Mouse (Mus musculus) cerebellum, adult 9-10 months (tissue): ENCODE results near the gene Zfp830.

Experiments used
- DNase-seq: peaks from one replicate; pipeline ENCODE4 v3.0.0; 2022

Zfp830 gene

GRCm38 (mm10) chr11:82763742-82764437, at the start of gene Zfp830, which contains the start of gene Cct6b:
Gene Zfp830 (plus strand): TSS chr11:82764345.
Gene Cct6b (minus strand): TSS chr11:82764321.
- DNase-seq, result peak; percentile 93

- DNase-seq, result no peak
Measured at GRCm38 (mm10) chr11:82719294-82719693, 44.9 kb upstream of the Zfp830 start.

- DNase-seq, result no peak
Measured at GRCm38 (mm10) chr11:82726862-82727261, 37.3 kb upstream of the Zfp830 start.

- DNase-seq, result no peak
Measured at GRCm38 (mm10) chr11:82734227-82734626, 29.9 kb upstream of the Zfp830 start.

- no peak for DNase-seq
Measured at GRCm38 (mm10) chr11:82739006-82739405, 25.1 kb upstream of the Zfp830 start.

- no peak for DNase-seq
Measured at GRCm38 (mm10) chr11:82746138-82746537, 18.0 kb upstream of the Zfp830 start.

GRCm38 (mm10) chr11:82746857-82747366, 17.2 kb upstream of the Zfp830 start:
- no peak for DNase-seq

GRCm38 (mm10) chr11:82752349-82753115, 11.6 kb upstream of the Zfp830 start:
- no peak for DNase-seq

- no peak for DNase-seq
Measured at GRCm38 (mm10) chr11:82755919-82756318, 8.2 kb upstream of the Zfp830 start.

GRCm38 (mm10) chr11:82762286-82762829, 1.8 kb upstream of the Zfp830 start:
- no peak for DNase-seq

GRCm38 (mm10) chr11:82763261-82763660, 884 bp upstream of the Zfp830 start:
- no peak for DNase-seq

- no peak for DNase-seq
Measured at GRCm38 (mm10) chr11:82764438-82764924, 336 bp downstream of the Zfp830 start.

GRCm38 (mm10) chr11:82780134-82780533, 16.0 kb downstream of the Zfp830 start:
- no peak for DNase-seq

- DNase-seq, result peak; percentile 95
Measured at GRCm38 (mm10) chr11:82780983-82781903, 17.1 kb downstream of the Zfp830 start, which contains the start of gene Lig3. Gene Lig3 (plus strand): TSS chr11:82781108.

GRCm38 (mm10) chr11:82782197-82782596, 18.1 kb downstream of the Zfp830 start:
- DNase-seq, result no peak

GRCm38 (mm10) chr11:82783453-82783852, 19.3 kb downstream of the Zfp830 start:
- no peak for DNase-seq

GRCm38 (mm10) chr11:82806656-82807055, 42.5 kb downstream of the Zfp830 start:
- DNase-seq, result no peak

- no peak for DNase-seq
Measured at GRCm38 (mm10) chr11:82807370-82807769, 43.2 kb downstream of the Zfp830 start.

- no peak for DNase-seq
Measured at GRCm38 (mm10) chr11:82808485-82808884, 44.3 kb downstream of the Zfp830 start.
